Mouse (Mus musculus) lung, postnatal 10 days (tissue): Measurements from ENCODE around the gene Wars2.

Experiments
- DNase-seq: peaks from one replicate; pipeline ENCODE4 v3.0.0; 2021

The Wars2 gene

GRCm38 (mm10) chr3:99249551-99249870, 108.6 kb downstream of the Wars2 start:
- no peak for DNase-seq

- DNase-seq = no peak
Observed at GRCm38 (mm10) chr3:99249906-99250305, 109.0 kb downstream of the Wars2 start.

GRCm38 (mm10) chr3:99251271-99252165, 110.7 kb downstream of the Wars2 start:
- DNase-seq = no peak

GRCm38 (mm10) chr3:99252461-99253091, 111.7 kb downstream of the Wars2 start:
- no peak for DNase-seq

- DNase-seq = no peak
Observed at GRCm38 (mm10) chr3:99253092-99253488, 112.2 kb downstream of the Wars2 start.

GRCm38 (mm10) chr3:99253497-99254451, 112.9 kb downstream of the Wars2 start:
- DNase-seq = peak; percentile 16

- no peak for DNase-seq
Observed at GRCm38 (mm10) chr3:99254559-99255151, 113.8 kb downstream of the Wars2 start.

GRCm38 (mm10) chr3:99255411-99256365, 114.8 kb downstream of the Wars2 start:
- no peak for DNase-seq

GRCm38 (mm10) chr3:99256366-99256750, 115.5 kb downstream of the Wars2 start:
- no peak for DNase-seq

GRCm38 (mm10) chr3:99256766-99257165, 115.9 kb downstream of the Wars2 start:
- DNase-seq = no peak

GRCm38 (mm10) chr3:99257586-99258577, 117.0 kb downstream of the Wars2 start:
- DNase-seq = no peak

GRCm38 (mm10) chr3:99259741-99260270, 118.9 kb downstream of the Wars2 start:
- no peak for DNase-seq

GRCm38 (mm10) chr3:99260395-99260794, 119.5 kb downstream of the Wars2 start:
- DNase-seq = no peak

GRCm38 (mm10) chr3:99261371-99261791, 120.5 kb downstream of the Wars2 start:
- no peak for DNase-seq

- DNase-seq = no peak
Observed at GRCm38 (mm10) chr3:99261986-99262385, 121.1 kb downstream of the Wars2 start.

- DNase-seq = no peak
Observed at GRCm38 (mm10) chr3:99263471-99263903, 122.6 kb downstream of the Wars2 start.

GRCm38 (mm10) chr3:99264695-99265094, 123.8 kb downstream of the Wars2 start:
- DNase-seq = no peak

- no peak for DNase-seq
Observed at GRCm38 (mm10) chr3:99266752-99267303, 126.0 kb downstream of the Wars2 start.

GRCm38 (mm10) chr3:99277973-99278580, 137.2 kb downstream of the Wars2 start:
- no peak for DNase-seq
